Mouse (Mus musculus) adrenal gland, adult 18-20 months (tissue): Measurements from ENCODE around the gene Cbll1. TPM values are rescaled to one million over a fixed set of nuclear protein-coding genes. Genes with fewer than 3 reads are reported as not detected.
"Not testable (repeated sequence)": the region's sequence is repeated elsewhere in the genome, so short reads cannot be mapped to it uniquely, and the experiment has no call there.

Experiments
- DNase-seq, 2 experiments: peaks; one replicate each; pipeline ENCODE4 v3.0.0; 2021 to 2022; ENCODE audit warnings: low spot score in 2 of 2
- total RNA-seq, 2 experiments: library from RNA; stranded (reverse); gene quantifications; 1 replicate in 1 of 2; 2 replicates in 1 of 2; pipeline ENCODE4 v1.2.3; 2021

The Cbll1 gene
- total RNA-seq, 2 experiments from 2014 or later, result 16.9 to 17.8 TPM

DNA sequence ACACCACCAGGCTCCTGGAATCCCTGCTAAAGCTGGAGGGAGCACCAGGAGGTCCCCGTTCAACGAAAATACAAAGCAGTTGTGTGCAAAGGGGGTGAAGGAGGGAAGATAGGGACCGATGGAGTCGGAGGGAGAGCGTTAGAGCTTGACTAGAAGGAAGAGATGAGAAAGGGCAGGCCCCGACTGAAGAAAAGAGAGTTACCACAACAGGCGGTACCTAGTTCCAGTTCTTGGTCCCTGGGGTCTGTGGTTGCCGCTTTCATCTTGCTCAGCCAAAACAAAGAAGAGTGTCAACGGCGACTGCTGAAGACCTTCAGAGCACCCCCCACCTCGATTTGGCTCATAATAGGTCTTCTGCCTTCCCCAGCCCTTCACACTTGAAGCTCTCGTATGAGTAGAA is 780 bp upstream of the Cbll1 start:
- no peak for DNase-seq

DNA sequence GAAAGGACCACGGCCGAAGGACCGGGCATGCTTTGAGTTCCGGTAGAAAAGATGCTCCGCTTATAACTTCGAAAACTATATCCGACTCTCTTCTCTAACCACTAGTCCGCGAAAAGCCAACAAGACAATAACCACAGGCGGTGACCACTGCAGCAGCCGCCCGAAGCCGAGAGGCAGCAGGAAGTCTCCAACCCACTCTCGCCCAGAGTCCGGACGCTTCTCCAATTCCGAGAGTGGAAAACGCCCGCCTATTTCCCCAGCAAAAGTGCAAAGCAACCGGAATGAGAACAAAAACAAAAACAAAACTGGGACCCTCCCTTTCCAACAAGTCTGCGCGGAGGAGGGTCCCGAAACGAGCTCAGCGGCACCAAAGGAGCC is 491 bp downstream of the Cbll1 start:
- DNase-seq, result no peak

DNA sequence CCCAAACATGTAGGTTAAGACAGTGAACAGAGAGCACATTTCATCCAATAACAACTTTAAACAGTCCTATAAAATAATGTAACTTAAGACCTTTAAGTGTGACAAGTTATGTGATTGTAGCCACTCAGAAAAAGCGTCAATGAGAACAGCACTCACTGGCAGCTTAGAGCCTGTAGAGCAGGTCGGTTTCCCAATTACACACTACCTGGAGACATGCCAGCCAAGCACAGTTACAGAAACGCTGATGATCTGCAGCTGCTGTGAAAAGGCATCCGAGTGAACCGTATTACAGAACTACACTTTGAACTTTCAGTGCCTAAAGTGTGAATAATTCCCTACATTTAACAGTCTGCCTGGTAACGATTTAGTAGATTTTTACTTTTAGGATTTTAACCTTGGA is 13.0 kb downstream of the Cbll1 start:
- no peak for DNase-seq

DNA sequence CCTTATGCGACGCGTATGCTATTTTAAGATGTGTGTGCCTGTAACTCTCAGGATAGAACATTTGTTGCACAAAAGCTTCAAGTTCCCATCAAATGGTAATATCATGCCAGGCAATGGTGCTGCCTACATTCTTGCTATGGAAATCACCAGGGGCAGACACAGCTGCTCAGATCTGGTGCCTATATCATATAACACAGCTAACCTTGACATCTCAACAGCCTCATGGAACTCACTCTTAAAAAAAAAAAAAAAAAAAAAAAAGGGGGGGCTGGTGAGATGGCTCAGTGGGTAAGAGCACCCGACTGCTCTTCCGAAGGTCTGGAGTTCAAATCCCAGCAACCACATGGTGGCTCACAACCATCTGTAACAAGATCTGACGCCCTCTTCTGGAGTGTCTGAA is 21.2 kb downstream of the Cbll1 start:
- not testable (repeated sequence) for DNase-seq

DNA sequence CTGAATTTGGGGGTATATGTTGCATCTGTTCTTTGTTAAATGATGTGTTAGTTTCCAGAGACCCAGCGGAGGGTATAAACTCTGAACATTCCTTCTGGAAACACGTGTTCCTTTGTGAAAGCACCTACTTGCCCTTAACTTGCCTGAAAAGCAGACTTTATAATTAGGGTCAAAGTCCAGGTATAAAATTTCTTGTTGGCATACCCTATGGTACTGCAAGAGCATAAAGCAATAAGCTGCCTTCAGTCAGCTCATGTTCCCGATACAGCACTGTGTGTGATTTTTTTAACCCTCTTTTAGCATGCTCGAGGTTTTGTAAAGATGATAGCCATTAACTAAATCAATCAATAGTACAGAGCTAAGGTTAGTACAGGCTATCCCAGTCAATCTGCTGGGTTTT is 36.8 kb downstream of the Cbll1 start:
- DNase-seq, result no peak

DNA sequence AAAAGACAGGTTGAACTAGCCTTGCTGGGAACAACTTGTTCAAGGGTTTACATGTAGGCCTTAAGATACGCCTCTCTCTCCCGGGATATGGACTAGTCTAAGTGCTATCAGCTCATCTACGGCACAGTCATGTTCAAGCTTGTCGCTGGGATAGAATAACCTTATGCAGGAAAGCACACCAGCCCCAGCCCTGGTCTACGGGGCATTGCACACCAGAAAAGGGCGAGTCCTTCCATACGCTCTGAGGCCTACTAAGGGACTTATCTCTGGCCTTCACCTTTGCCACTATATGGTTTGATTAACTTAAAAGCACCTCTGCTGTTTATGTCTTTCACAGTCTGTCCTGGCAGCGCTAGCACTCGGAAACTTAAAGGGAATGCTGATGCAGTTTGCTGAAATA is 38.0 kb downstream of the Cbll1 start:
- DNase-seq, result no peak

DNA sequence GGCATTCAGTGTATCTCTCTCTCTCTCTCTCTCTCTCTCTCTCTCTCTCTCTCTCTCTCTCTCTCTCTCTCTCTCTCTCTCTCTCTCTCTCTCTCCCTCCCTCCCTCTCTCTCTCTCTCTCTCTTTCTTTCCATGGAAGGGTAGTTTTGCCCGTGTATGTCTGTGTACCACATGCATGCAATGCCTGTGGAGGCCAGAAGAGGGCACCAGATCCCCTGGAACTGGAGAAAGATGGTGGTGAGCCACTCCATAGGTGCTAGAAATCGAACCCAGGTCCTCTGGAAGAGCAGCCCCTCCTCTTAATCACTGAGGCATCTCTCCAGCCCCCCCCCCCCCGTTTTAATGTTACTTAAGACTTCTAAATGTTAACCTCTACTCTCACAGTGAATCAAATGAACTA is 39.1 kb downstream of the Cbll1 start:
- peak in 1 of 2 experiments; percentile 23 for DNase-seq

DNA sequence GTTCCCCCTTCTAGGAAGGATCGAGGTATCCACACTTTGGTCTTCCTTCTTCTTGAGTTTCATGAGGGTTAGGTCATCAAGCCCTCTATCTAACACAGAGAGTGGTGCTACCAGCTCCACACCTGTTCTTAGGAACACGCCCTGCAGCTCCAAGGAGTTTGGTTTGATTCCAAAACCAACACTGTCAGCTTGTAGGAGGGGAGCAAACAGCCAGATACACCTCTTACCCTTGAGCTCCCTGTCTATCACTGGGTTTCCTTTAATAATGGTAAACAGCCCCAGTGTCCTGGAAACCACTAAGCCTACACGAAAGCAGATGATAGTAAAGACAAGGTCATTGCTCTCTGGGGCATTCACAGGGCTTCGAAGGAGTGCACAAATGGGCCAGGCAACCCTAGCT is 40.9 kb downstream of the Cbll1 start:
- no peak for DNase-seq

DNA sequence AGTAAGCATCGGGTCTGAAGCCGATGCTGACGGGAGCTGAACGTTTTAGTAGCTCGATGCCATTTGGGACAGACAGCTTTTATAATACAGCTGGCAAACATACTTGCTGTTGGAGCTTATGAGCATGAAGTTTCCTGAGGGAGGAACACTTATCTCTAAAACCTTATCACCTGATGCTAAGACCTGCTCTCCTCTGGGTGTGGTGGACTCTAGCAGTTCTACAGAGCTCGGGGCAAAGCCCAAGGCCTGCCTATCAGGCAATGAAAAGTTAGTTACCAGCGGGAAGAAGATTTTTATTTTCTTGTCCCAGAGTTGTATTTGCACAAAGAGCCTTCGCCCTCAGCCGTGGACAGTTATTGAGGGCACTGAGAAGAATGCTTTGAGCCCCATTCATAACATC is 43.1 kb downstream of the Cbll1 start:
- no peak for DNase-seq

DNA sequence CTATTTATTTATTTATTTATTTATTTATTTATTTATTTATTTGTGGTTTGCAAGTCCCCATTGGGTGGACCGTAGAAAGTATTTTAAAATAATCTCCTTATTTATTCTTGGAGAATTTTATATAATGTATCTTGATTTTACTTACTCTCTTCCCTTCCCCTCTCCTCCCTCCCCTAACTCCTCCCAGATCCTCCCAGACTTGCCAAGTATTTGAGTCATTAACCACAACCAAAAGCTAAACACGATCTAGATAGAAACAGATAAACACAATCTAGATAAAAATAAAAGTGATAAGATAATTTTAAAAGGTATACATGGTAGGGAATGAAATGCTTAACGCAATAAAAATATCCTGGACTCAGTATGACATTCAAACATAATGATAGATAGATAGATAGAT is 50.1 kb downstream of the Cbll1 start:
- no peak for DNase-seq

DNA sequence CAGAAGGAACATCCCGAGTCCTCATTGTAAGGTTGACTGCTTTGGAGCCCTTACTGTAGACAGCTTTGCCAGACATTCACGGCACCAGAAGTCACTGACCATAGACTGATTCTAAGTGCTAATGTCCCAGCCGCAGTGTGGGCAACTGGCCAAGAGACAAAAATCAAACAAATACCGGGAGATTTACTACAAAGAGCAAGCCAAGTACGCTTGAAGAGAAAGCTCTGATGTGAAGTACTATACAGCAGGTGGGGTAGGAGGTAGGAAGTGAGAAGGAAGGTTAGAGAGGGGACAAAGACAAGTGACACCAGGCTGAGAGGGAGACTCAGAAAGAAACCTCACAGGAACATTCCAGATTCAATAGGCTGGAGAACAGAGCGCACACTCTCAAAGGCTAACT is 54.6 kb downstream of the Cbll1 start:
- no peak for DNase-seq

DNA sequence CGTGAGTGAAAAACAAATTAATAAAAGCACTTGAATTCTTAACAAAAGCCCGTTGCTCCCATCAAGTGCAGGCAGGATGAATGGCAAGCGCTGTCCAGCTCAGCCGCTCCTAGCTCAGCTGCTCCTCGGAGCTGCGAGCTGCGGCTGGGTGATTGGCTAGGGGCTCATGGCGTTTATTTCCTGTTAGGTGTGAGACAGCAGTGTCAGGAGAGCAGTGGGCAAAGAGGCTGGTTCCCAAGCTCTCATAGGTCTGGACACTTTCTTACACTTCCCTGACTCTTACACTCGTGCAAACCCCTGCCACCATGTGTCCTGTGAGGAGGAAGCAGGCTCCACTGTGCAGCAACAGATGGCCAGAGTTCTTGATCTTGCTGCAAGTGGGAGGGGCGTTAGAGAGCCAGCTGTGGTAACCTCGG is 55.3 kb downstream of the Cbll1 start:
- no peak for DNase-seq

DNA sequence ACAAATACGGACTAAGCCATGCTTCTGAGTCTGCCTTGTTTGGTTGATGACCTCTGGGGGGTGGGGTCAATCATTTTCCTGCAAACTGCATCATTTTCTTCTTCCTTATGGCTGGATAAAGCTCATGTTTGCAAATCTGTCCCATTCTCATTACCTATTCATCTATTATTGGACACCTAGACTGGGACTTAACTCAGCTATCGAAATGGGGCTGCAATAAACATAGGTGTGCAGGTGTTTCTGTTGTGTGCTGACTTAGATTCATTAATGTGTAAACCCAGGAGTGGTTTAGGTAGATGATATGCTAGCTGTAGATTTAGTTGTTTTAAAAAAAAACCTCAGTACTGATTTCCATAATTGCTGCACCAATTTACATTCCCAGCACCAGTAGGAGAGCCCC is 59.8 kb downstream of the Cbll1 start:
- DNase-seq, result no peak

DNA sequence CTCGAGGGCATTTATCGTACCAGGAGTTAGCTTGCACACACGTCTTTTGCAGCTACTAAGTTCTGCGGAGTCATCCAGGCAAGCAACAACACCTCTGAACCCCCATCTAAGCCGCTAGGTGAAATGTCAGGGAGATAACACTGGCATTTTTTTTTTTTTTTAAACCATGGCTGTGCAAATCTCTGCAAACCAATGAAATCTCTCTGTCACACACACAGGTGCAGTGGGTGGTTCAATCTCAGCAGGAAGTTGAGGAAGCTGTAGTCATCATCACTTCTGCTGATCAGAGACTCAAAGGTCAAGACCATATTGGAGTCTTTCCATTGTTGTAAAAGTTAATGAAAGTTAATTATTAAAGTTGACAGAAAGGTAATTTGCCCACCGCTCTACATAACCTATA is 61.6 kb downstream of the Cbll1 start:
- DNase-seq, result no peak

Other genes with a start within 250 kb of the Cbll1 start
- 100 to 1,000 TPM; 135 to 197 TPM for gene Lamb1, start 234.4 kb downstream of the Cbll1 start, total RNA-seq
- gene Dld, start 148.2 kb downstream of the Cbll1 start, total RNA-seq, result 100 to 1,000 TPM; 344 to 404 TPM
- gene Slc26a3, start 108.7 kb downstream of the Cbll1 start, total RNA-seq, result under 1 TPM; 0.50 to 0.67 TPM
- 1 to 10 TPM; 4.5 to 6.7 TPM for gene Slc26a4, start 60.4 kb upstream of the Cbll1 start, total RNA-seq
- gene Bcap29, start 135.0 kb upstream of the Cbll1 start, total RNA-seq, result 10 to 100 TPM; 19.0 to 20.2 TPM
- 1 to 10 TPM; 6.6 to 7.4 TPM for gene Dus4l, start 155.2 kb upstream of the Cbll1 start, total RNA-seq
- 10 to 100 TPM; 34.1 to 41.4 TPM for gene Cog5, start 155.3 kb upstream of the Cbll1 start, total RNA-seq
- gene Gpr22, start 214.3 kb upstream of the Cbll1 start, total RNA-seq, result 10 to 100 TPM in 1 of 2 experiments, 1 to 10 TPM in 1; 7.2 to 10.2 TPM